Mouse (Mus musculus) stomach, postnatal 0 days (tissue): ENCODE results near the gene Serpine1. TPM values are rescaled to one million over a fixed set of nuclear protein-coding genes. Genes with fewer than 3 reads are reported as not detected.

Experiments used
- ATAC-seq: fragments of 200-750 bp; cut with Nextera tagmentation; 2 replicates; pipeline ENCODE4 v1.8.0; 2017; ENCODE audit not compliant: low FRiP score, low TSS enrichment
- DNase-seq: peaks from one replicate; pipeline ENCODE4 v3.0.0-alpha.2; 2016; ENCODE audit warnings: low spot score
- H3K27ac ChIP-seq: fragments of 300-500 bp; sonication (generic); replicated peaks from 2 replicates; pipeline ENCODE4 v1.5.1; 2014; ENCODE audit warnings: mild to moderate bottlenecking, control low read depth
- H3K27me3 ChIP-seq: fragments of 300-500 bp; sonication (generic); 2 replicates; pipeline ENCODE4 v1.6.1; 2014; ENCODE audit warnings: low read length; ENCODE audit not compliant: control insufficient read depth, insufficient read depth
- H3K36me3 ChIP-seq: fragments of 300-500 bp; sonication (generic); 2 replicates; pipeline ENCODE4 v1.6.1; 2014; ENCODE audit warnings: low read length, mixed read lengths; ENCODE audit not compliant: control insufficient read depth, insufficient read depth
- H3K4me1 ChIP-seq: fragments of 300-500 bp; sonication (generic); replicated peaks from 2 replicates; pipeline ENCODE4 v1.6.1; 2014; ENCODE audit warnings: antibody characterized with exemption; ENCODE audit not compliant: control insufficient read depth, insufficient read depth
- H3K4me2 ChIP-seq: fragments of 300-500 bp; sonication (generic); replicated peaks from 2 replicates; pipeline ENCODE4 v1.6.1; 2014; ENCODE audit warnings: low read depth, mild to moderate bottlenecking, control low read depth, moderate library complexity
- H3K4me3 ChIP-seq: fragments of 300-500 bp; sonication (generic); 2 replicates; pipeline ENCODE4 v1.5.1; 2014; ENCODE audit warnings: low read depth, low read length, control low read depth
- H3K9ac ChIP-seq: fragments of 300-500 bp; sonication (generic); 2 replicates; pipeline ENCODE4 v1.6.1; 2014; ENCODE audit warnings: mild to moderate bottlenecking, low read length, control low read depth, mixed read lengths
- H3K9me3 ChIP-seq: fragments of 300-500 bp; sonication (generic); 2 replicates; pipeline ENCODE4 v1.6.1; 2016; ENCODE audit warnings: low read length; ENCODE audit not compliant: control insufficient read depth
- CTCF ChIP-seq: IDR thresholded peaks from 2 replicates; pipeline ENCODE4 v1.5.1; 2016; ENCODE audit warnings: antibody characterized with exemption, low read depth, mild to moderate bottlenecking, moderate library complexity
- EP300 ChIP-seq: optimal IDR thresholded peaks from 2 replicates; pipeline ENCODE3; 2016; ENCODE audit warnings: antibody characterized with exemption
- WGBS: fragments of 180-500 bp; shearing (Covaris S2); extraction: QIAGEN DNeasy Blood & Tissue Kit; methylation state at CpG from one replicate; pipeline ENCODE4 v1.1.7; 2014; 5-methylcytosine and 5-hydroxymethylcytosine counted together
- polyA plus RNA-seq: library from polyadenylated mRNA; unstranded; fragments of >200 nt; fragmentation: Nextera tagmentation; extraction: Ambion mirVana; gene quantifications from 2 replicates; pipeline ENCODE4 v1.2.1, GENCODE M21; 2015

The Serpine1 gene
- polyA plus RNA-seq, 1 experiment from 2014 or later = 0.25 TPM

DNA sequence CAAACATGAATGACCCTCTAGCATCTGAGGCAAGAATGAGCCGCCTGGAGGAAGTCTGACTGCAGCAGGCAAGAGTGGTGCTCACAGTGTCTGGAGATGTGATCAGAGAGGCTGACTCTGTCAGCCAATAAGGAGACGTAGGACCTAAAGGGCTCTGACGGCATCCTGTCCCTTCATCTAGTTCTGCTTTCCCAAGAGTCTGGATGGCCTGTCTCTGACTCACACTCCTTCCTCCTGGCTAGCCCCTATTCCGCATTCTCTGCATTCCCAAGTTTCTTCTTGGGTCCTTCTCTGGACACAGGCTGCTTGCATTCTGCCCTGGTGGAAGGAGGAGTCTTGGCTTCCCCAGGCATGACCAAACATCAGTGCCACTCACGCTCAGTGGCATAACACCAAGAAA, 7.8 kb upstream of the Serpine1 start:
- no peak overlapping the region for H3K4me3 ChIP-seq
- H3K9ac ChIP-seq = no peak overlapping the region
- ATAC-seq = peak; percentile 39; the same call in 1 of the 2 replicates
- WGBS = 39% methylated on average over 5 of the region's 5 CpGs
- no peak overlapping the region for H3K4me2 ChIP-seq
- H3K36me3 ChIP-seq = no peaks in the 10 kb centered on the region
- no peak overlapping the region for H3K27ac ChIP-seq
- H3K27me3 ChIP-seq = no peaks in the 10 kb centered on the region
- DNase-seq = no peak
- no peak for TF ChIP-seq EP300
- no peak for TF ChIP-seq CTCF
- H3K4me1 ChIP-seq = no peaks in the 10 kb centered on the region; the same call in 1 of the 2 replicates
- H3K9me3 ChIP-seq = no peaks in the 10 kb centered on the region

DNA sequence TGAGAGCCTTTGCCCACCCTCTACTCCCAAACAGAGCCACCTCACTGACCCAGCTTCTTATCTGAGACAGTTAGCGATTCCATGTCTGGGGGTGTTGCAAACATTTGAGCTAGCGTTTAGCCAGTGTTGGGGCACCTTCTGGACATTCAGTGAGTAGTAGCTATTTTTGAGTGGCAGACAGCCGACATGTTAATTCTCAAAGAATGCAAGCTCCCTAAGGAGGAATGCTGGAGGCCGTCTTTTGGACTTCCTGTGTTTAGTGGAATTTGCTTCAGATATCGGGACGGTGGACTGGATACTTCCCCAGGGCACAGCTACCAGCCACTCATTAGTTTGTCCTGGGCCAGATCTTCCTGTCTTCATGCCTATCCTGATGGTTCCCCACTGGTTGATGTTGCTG, 6.5 kb upstream of the Serpine1 start:
- H3K4me3 ChIP-seq = no peak overlapping the region
- WGBS = 32% methylated on average over 6 of the region's 6 CpGs
- H3K9ac ChIP-seq = no peak overlapping the region
- H3K9me3 ChIP-seq = no peaks in the 10 kb centered on the region
- peaks cover 2% of the 10 kb centered on the region; the same call in 1 of the 2 replicates for H3K4me1 ChIP-seq
- H3K36me3 ChIP-seq = no peaks in the 10 kb centered on the region
- no peaks in the 10 kb centered on the region for H3K27me3 ChIP-seq
- TF ChIP-seq EP300 = no peak
- TF ChIP-seq CTCF = no peak
- no peak for ATAC-seq
- H3K4me2 ChIP-seq = no peak overlapping the region
- no peak for DNase-seq
- H3K27ac ChIP-seq = no peak overlapping the region

DNA sequence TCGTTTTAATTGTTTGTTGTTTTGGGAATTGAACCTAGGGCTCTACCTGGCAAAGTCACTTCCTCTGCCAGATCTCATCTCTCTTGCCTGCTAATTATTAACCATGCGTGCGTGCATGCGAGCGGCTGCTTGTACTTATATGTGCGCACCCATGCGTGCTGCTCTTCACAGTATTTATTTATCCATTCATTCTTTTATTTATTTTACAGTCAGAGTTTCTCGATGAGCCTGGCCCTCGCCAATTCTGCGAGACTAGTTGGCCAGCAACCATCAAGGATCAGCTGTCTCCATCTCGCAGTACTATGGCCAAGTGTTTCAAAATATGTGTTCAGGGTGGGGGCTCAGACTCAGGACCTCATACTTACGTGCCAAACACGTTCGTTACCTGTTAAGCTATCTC, 6.0 kb upstream of the Serpine1 start:
- DNase-seq (peak; percentile 21), ATAC-seq (no peak)
- WGBS = 21% methylated on average over 14 of the region's 14 CpGs
- H3K4me1 ChIP-seq = peaks cover 2% of the 10 kb centered on the region; the same call in 1 of the 2 replicates
- H3K4me2 ChIP-seq = no peak overlapping the region
- no peak overlapping the region for H3K9ac ChIP-seq
- H3K27me3 ChIP-seq = no peaks in the 10 kb centered on the region
- no peaks in the 10 kb centered on the region for H3K9me3 ChIP-seq
- H3K27ac ChIP-seq = no peak overlapping the region
- H3K4me3 ChIP-seq = no peak overlapping the region
- H3K36me3 ChIP-seq = no peaks in the 10 kb centered on the region
- TF ChIP-seq CTCF = no peak
- TF ChIP-seq EP300 = no peak

DNA sequence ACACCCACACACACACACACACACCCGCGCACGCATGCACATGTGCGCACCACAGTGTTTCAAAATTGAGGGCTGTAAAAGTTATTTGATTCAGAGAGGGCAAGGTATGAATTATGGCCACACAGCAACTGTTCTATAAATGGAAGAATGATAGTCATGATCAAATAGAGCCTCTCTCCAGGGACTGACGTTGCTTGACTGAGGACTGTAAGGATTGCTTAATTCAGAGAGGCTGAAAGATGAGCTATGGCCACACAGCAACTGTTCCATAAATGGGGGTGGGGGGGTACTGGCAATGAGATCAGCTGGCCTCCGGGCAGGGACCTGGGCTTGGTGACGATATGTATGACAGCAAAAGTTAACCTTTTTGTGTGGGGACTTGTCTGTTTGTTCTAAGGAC, 5.1 kb upstream of the Serpine1 start:
- H3K4me2 ChIP-seq = no peak overlapping the region
- H3K9me3 ChIP-seq = no peaks in the 10 kb centered on the region
- DNase-seq = no peak
- WGBS = 73% methylated on average over 7 of the region's 7 CpGs
- no peaks in the 10 kb centered on the region for H3K36me3 ChIP-seq
- TF ChIP-seq EP300 = no peak
- TF ChIP-seq CTCF = no peak
- no peak overlapping the region for H3K4me3 ChIP-seq
- peaks cover 4% of the 10 kb centered on the region; the same call in 1 of the 2 replicates for H3K4me1 ChIP-seq
- ATAC-seq = no peak
- H3K27ac ChIP-seq = peak overlapping the region; percentile 84
- H3K27me3 ChIP-seq = no peaks in the 10 kb centered on the region
- H3K9ac ChIP-seq = no peak overlapping the region

DNA sequence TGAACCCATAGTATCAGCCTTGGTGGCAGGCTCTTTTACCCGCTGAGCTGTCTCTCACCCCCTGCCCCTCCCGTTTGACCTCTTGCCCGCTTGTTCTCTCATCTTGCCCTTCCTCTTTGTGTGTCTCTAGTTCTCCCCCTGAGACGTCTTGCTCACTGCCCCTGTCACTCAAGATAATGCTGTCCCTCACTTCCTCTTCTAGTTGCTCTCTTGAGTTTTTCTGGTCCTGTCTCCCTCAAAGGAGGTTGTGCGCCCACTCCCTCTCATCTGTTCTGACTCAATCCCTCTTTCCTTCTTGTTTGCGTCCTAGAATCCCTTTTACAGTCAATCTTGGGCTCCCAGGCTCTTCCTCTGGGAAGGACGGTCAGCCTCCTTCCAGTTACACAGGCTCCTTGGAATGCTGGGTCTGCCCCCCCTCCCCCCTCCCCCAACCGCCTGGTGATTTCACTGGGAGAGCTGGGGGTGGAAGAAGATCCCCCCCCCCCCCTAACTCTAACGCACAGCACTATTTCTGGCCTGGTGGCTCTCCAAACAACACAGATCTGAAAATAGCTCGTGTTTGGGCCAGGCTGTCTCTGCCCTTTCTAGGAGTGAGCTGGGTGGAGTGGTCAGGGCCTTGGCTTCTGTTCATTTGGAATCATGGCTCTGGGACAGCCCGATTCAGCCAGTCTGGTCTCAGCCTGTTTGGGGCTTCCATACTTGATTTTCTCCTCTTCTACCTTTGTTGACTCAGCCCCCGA, 4.3 kb upstream of the Serpine1 start:
- H3K27ac ChIP-seq = peak overlapping the region; percentile 84
- H3K4me2 ChIP-seq = no peak overlapping the region
- no peaks in the 10 kb centered on the region for H3K27me3 ChIP-seq
- no peak overlapping the region for H3K4me3 ChIP-seq
- no peak overlapping the region for H3K9ac ChIP-seq
- 27% methylated on average over 12 of the region's 12 CpGs for WGBS
- peak; percentile 55; the same call in 1 of the 2 replicates for ATAC-seq
- H3K4me1 ChIP-seq = peaks cover 4% of the 10 kb centered on the region; the same call in 1 of the 2 replicates
- H3K9me3 ChIP-seq = no peaks in the 10 kb centered on the region
- TF ChIP-seq CTCF (no peak), EP300 (no peak)
- DNase-seq = peak; percentile 52
- H3K36me3 ChIP-seq = no peaks in the 10 kb centered on the region

DNA sequence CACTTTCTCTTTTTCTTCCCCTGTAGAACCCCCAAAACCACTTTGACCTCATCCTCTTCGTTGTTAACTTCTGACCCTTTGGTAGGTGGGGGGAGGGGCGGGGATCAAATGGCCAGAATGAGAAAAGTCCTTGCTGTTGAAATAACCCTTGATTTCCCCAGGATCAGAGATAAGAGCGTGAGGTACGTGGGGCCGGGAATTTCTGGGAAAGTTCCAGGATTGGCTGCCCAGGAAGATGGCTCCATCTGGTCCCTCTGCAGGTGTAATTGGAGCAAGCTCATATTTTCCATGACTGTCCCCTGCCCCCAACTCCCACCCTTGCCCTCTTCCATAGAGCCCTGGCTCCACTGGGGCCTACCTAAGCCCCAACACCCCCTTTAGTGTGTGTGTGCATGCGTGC, 3.7 kb upstream of the Serpine1 start:
- no peak for ATAC-seq
- Histone ChIP-seq H3K36me3 (no peaks in the 10 kb centered on the region), H3K9me3 (no peaks in the 10 kb centered on the region), H3K4me3 (no peak overlapping the region), H3K4me1 (peaks cover 4% of the 10 kb centered on the region; the same call in 1 of the 2 replicates), H3K4me2 (no peak overlapping the region), H3K9ac (no peak overlapping the region), H3K27me3 (no peaks in the 10 kb centered on the region), H3K27ac (peak overlapping the region; percentile 84)
- 62% methylated on average over 6 of the region's 6 CpGs for WGBS
- DNase-seq = no peak
- TF ChIP-seq EP300 = no peak
- no peak for TF ChIP-seq CTCF
